Mouse (Mus musculus) liver, embryonic 14.5 days (tissue): Measurements from ENCODE around the gene Supt3. TPM values are rescaled to one million over a fixed set of nuclear protein-coding genes. Genes with fewer than 3 reads are reported as not detected.
A peak's percentile ranks its signal among the peaks of the same experiment; 100 is the strongest.

Experiments used
- ATAC-seq: fragments of 200-750 bp; cut with Nextera tagmentation; 2 replicates; pipeline ENCODE4 v1.8.0; 2017; ENCODE audit warnings: moderate number of reproducible peaks, mild to moderate bottlenecking, moderate library complexity; ENCODE audit not compliant: insufficient read depth
- DNase-seq, 3 experiments: peaks; one replicate each; pipeline ENCODE4 v3.0.0-alpha.2; 2012 to 2013; ENCODE audit warnings: low read depth in 3 of 3, low spot score in 3 of 3
- H3K27ac ChIP-seq: fragments of 300-500 bp; sonication (generic); 2 replicates; pipeline ENCODE4 v1.5.1; 2014; ENCODE audit warnings: moderate library complexity, mild to moderate bottlenecking, control low read depth, inconsistent platforms
- H3K27me3 ChIP-seq: fragments of 300-500 bp; sonication (generic); 2 replicates; pipeline ENCODE4 v1.6.1; 2014; ENCODE audit warnings: mild to moderate bottlenecking, low read length, moderate library complexity; ENCODE audit not compliant: control insufficient read depth, insufficient read depth
- H3K36me3 ChIP-seq: fragments of 300-500 bp; sonication (generic); replicated peaks from 2 replicates; pipeline ENCODE4 v1.6.1; 2014; ENCODE audit warnings: low read depth; ENCODE audit not compliant: control insufficient read depth, insufficient read depth
- H3K4me1 ChIP-seq, 2 experiments: fragments of 200-500 bp in 1 of 2; fragments of 300-500 bp in 1 of 2; sonication (generic) in 1 of 2; replicated peaks; 2 replicates each; pipeline ENCODE4 v1.6.1; 2012 to 2014; ENCODE audit warnings: antibody characterized with exemption in 1 of 2, inconsistent platforms in 1 of 2, low read length in 1 of 2; ENCODE audit not compliant: control insufficient read depth in 2 of 2, insufficient read depth in 2 of 2
- H3K4me2 ChIP-seq: fragments of 300-500 bp; sonication (generic); 2 replicates; pipeline ENCODE4 v1.6.1; 2014; ENCODE audit warnings: low read depth, mild to moderate bottlenecking, control low read depth, moderate library complexity
- H3K4me3 ChIP-seq, 2 experiments: fragments of 200-500 bp in 1 of 2; fragments of 300-500 bp in 1 of 2; sonication (generic) in 1 of 2; 2 replicates each; pipeline ENCODE4 v1.5.1; 2012 to 2014; ENCODE audit warnings: low read depth in 2 of 2, low read length in 2 of 2, mild to moderate bottlenecking in 2 of 2, control low read depth in 1 of 2, inconsistent platforms in 1 of 2, moderate library complexity in 1 of 2; ENCODE audit not compliant: insufficient read depth in 1 of 2
- H3K9ac ChIP-seq: fragments of 300-500 bp; sonication (generic); replicated peaks from 2 replicates; pipeline ENCODE4 v1.6.1; 2014; ENCODE audit warnings: mild to moderate bottlenecking, control low read depth, moderate library complexity
- H3K9me3 ChIP-seq: fragments of 300-500 bp; sonication (generic); 2 replicates; pipeline ENCODE4 v1.6.1; 2016; ENCODE audit warnings: low read length, mixed read lengths; ENCODE audit not compliant: control insufficient read depth
- CTCF ChIP-seq: IDR thresholded peaks from 2 replicates; pipeline ENCODE4 v1.5.1; 2016; ENCODE audit warnings: antibody characterized with exemption, low read depth, control low read depth
- EP300 ChIP-seq: IDR thresholded peaks from 2 replicates; pipeline ENCODE4 v1.6.1; 2016; ENCODE audit warnings: antibody characterized with exemption, low read depth
- WGBS: fragments of 180-500 bp; shearing (Covaris S2); extraction: QIAGEN DNeasy Blood & Tissue Kit; methylation state at CpG from one replicate; pipeline ENCODE4 v1.1.7; 2014; ENCODE audit not compliant: insufficient replicate concordance; 5-methylcytosine and 5-hydroxymethylcytosine counted together
- polyA plus RNA-seq, 2 experiments: library from polyadenylated mRNA; depleted of rRNA in 1 of 2; stranded (reverse) in 1 of 2; unstranded in 1 of 2; fragments of >200 nt; fragmentation: Nextera tagmentation in 1 of 2; extraction: Ambion mirVana in 1 of 2; gene quantifications; 2 replicates each; pipeline versions ENCODE4 v1.2.1 to v1.2.3; 2012 to 2014

Supt3 gene
- polyA plus RNA-seq, 2 experiments = 2.7 to 5.3 TPM

DNA sequence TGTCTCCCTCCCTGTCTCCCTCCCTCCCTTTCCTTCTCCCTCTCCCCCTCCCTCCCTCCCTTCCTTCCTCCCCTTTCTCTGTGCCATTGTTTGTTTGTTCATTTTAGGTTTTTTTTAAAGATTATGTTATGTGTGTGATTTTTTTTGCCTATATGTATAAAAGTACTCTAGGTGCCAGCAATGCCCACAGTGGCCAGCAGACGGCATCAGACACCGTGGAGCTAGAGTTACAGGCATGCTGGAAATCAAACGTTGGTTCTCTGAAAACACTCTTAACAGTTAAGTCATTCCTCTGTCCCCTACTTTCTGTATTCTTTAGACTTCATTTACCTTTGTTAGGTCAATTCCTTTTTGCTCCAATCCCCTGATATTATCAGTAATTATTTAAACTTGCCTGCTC, 33.2 kb upstream of the Supt3 start:
- no peaks in the 10 kb centered on the region for H3K9me3 ChIP-seq
- no peak overlapping the region for H3K9ac ChIP-seq
- H3K27me3 ChIP-seq = peaks cover 8% of the 10 kb centered on the region
- no peak for DNase-seq
- no peaks in the 10 kb centered on the region for H3K4me1 ChIP-seq
- no peak overlapping the region for H3K4me2 ChIP-seq
- no peak for ATAC-seq
- no peaks in the 10 kb centered on the region for H3K36me3 ChIP-seq
- no peak for TF ChIP-seq EP300
- peak; percentile 74 for TF ChIP-seq CTCF
- WGBS = 56% methylated on average over 3 of the region's 3 CpGs
- no peak overlapping the region for H3K27ac ChIP-seq
- H3K4me3 ChIP-seq = no peak overlapping the region

DNA sequence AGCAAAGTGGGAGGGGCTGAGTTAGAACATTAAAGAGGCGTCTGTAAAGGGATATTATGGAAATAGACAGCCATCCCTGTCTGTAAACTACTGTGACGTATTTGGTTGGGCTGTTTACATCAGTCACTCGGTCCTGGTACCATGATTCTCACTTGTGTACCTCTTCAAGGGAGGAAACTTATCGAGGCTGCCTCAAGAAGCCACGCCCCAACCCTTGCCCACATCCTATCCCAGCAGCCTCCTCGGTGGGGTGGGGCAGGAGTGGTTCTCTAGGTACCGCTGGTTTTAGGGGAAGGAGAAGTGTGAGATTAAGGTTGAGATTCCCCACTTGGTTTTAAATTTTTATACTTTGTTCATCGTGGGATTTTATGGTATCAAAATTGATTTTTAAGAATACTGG, 31.6 kb upstream of the Supt3 start:
- no peak overlapping the region for H3K4me2 ChIP-seq
- H3K4me3 ChIP-seq = no peak overlapping the region
- no peak for TF ChIP-seq EP300
- ATAC-seq = no peak
- WGBS = 46% methylated on average over 8 of the region's 8 CpGs
- no peak overlapping the region for H3K9ac ChIP-seq
- H3K27ac ChIP-seq = no peak overlapping the region
- H3K27me3 ChIP-seq = no peaks in the 10 kb centered on the region; the same call in 1 of the 2 replicates
- no peaks in the 10 kb centered on the region for H3K4me1 ChIP-seq
- DNase-seq = no peak
- H3K9me3 ChIP-seq = no peaks in the 10 kb centered on the region
- no peaks in the 10 kb centered on the region for H3K36me3 ChIP-seq

DNA sequence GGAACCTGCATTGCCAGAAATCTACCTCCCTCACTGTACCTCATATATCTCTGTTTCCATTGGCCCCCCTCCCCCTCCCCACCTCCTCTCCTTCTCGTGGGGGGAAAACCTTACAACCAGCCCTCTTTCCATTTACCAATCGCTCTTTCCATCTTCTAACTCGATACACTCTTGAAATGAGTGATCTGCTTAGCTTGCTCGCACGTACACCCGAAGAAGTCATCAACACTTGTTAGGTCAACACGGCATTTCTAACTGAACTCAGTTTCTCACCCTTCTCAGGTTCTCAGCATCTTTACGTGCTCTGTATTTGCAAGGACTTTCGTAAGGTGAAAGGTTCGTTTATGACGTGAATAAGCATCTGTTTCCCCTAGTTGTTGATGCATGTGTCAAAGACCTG, 10.6 kb upstream of the Supt3 start:
- Histone ChIP-seq H3K4me2 (no peak overlapping the region), H3K27me3 (no peaks in the 10 kb centered on the region), H3K4me1 (no peaks in the 10 kb centered on the region), H3K27ac (no peak overlapping the region), H3K36me3 (no peaks in the 10 kb centered on the region), H3K4me3 (no peak overlapping the region), H3K9me3 (no peaks in the 10 kb centered on the region), H3K9ac (no peak overlapping the region)
- WGBS = 68% methylated on average over 11 of the region's 11 CpGs
- ATAC-seq (no peak), DNase-seq (no peak)
- no peak for TF ChIP-seq EP300
- no peak for TF ChIP-seq CTCF

GRCm38 (mm10) chr17:44766975-44767374, 10.0 kb upstream of the Supt3 start:
- Histone ChIP-seq H3K27ac (no peak overlapping the region), H3K9ac (no peak overlapping the region), H3K36me3 (no peaks in the 10 kb centered on the region), H3K4me3 (no peak overlapping the region), H3K4me1 (no peaks in the 10 kb centered on the region), H3K9me3 (no peaks in the 10 kb centered on the region), H3K4me2 (no peak overlapping the region), H3K27me3 (no peaks in the 10 kb centered on the region)
- ATAC-seq = no peak
- WGBS = 47% methylated on average over 2 of the region's 2 CpGs
- DNase-seq = no peak
- TF ChIP-seq EP300 (no peak), CTCF (no peak)

- H3K9ac ChIP-seq = no peak overlapping the region
- TF ChIP-seq CTCF (no peak), EP300 (no peak)
- H3K27me3 ChIP-seq = no peaks in the 10 kb centered on the region
- H3K27ac ChIP-seq = no peak overlapping the region
- no peaks in the 10 kb centered on the region for H3K9me3 ChIP-seq
- no peaks in the 10 kb centered on the region for H3K4me1 ChIP-seq
- DNase-seq (no peak), ATAC-seq (no peak)
- H3K36me3 ChIP-seq = no peaks in the 10 kb centered on the region
- H3K4me2 ChIP-seq = no peak overlapping the region
- H3K4me3 ChIP-seq = no peak overlapping the region
- WGBS = 75% methylated on average over 1 of the region's 1 CpGs
Measured at GRCm38 (mm10) chr17:44767375-44767774, 9.6 kb upstream of the Supt3 start.
